Mouse (Mus musculus) forebrain, embryonic 11.5 days (tissue): ENCODE results near the gene Ust. TPM values are rescaled to one million over a fixed set of nuclear protein-coding genes. Genes with fewer than 3 reads are reported as not detected.

Source experiments
- ATAC-seq: fragments of 200-750 bp; cut with Nextera tagmentation; replicated peaks from 2 replicates; pipeline ENCODE4 v1.8.0; 2017; ENCODE audit warnings: moderate TSS enrichment; ENCODE audit not compliant: low FRiP score
- DNase-seq: peaks from one replicate; pipeline ENCODE4 v3.0.0-alpha.2; 2017; ENCODE audit warnings: low spot score
- H3K27ac ChIP-seq: fragments of 300-500 bp; sonication (generic); 2 replicates; pipeline ENCODE4 v1.5.1; 2014; ENCODE audit warnings: low read depth, low read length
- H3K27me3 ChIP-seq: fragments of 300-500 bp; sonication (generic); 2 replicates; pipeline ENCODE4 v1.6.1; 2014; ENCODE audit warnings: mild to moderate bottlenecking, low read length, mixed read lengths; ENCODE audit not compliant: control insufficient read depth, insufficient read depth
- H3K36me3 ChIP-seq: fragments of 300-500 bp; sonication (generic); 2 replicates; pipeline ENCODE4 v1.6.1; 2014; ENCODE audit warnings: mild to moderate bottlenecking, low read length, moderate library complexity, mixed read lengths; ENCODE audit not compliant: control insufficient read depth, insufficient read depth
- H3K4me1 ChIP-seq: fragments of 300-500 bp; sonication (generic); replicated peaks from 2 replicates; pipeline ENCODE4 v1.6.1; 2014; ENCODE audit warnings: low read length, mixed read lengths; ENCODE audit not compliant: control insufficient read depth, insufficient read depth
- H3K4me2 ChIP-seq: fragments of 300-500 bp; sonication (generic); 2 replicates; pipeline ENCODE4 v1.6.1; 2014; ENCODE audit warnings: low read depth, mild to moderate bottlenecking, low read length, moderate library complexity, mixed read lengths; ENCODE audit not compliant: severe bottlenecking
- H3K4me3 ChIP-seq: fragments of 300-500 bp; sonication (generic); 2 replicates; pipeline ENCODE4 v1.5.1; 2014; ENCODE audit warnings: low read depth, low read length
- H3K9ac ChIP-seq: fragments of 300-500 bp; sonication (generic); 2 replicates; pipeline ENCODE4 v1.6.1; 2014; ENCODE audit warnings: low read length
- H3K9me3 ChIP-seq: fragments of 300-500 bp; sonication (generic); 2 replicates; pipeline ENCODE4 v1.6.1; 2016; ENCODE audit warnings: low read length, mixed read lengths; ENCODE audit not compliant: control insufficient read depth
- WGBS: fragments of 180-500 bp; shearing (Covaris S2); extraction: QIAGEN DNeasy Blood & Tissue Kit; methylation state at CpG from one replicate; pipeline ENCODE4 v1.1.7; 2014; 5-methylcytosine and 5-hydroxymethylcytosine counted together
- polyA plus RNA-seq: library from polyadenylated mRNA; unstranded; fragments of >200 nt; fragmentation: Nextera tagmentation; extraction: Ambion mirVana; gene quantifications from 2 replicates; pipeline ENCODE4 v1.2.1, GENCODE M21; 2014

Ust gene
- polyA plus RNA-seq, 1 experiment from 2014 or later, result 3.4 TPM

DNA sequence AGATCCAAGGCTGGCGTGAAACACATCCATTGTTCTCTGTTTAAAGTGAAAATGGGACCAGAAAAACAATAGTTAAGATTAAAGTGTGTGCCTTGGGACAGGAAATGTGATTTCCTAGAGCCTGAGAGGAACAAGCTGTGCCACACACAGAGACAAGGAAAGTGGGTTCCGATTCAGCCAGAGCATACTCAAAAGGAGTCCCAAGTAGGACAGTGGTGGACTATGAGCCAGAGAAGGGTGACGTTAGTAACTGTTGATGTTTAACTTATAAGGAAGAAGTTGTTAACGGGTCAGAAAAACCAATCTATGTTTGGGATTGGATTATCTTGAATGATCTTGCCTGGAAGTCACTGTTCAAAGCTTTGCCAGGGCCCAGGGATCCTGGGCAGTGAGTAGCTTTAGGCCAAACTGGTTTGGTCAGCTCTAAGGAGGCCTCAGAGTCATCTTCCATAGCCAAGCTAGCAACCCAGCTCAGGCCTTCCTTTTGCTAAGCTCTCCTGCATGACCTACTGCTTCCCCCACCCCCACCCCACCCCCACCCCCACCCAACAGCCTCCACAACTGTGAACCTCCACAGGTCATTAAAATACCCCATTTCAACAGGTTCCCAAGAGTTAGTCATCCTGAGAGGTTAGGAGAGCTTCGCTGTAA, 329.2 kb downstream of the Ust start:
- no peaks in the 10 kb centered on the region for H3K36me3 ChIP-seq
- no peak for DNase-seq

DNA sequence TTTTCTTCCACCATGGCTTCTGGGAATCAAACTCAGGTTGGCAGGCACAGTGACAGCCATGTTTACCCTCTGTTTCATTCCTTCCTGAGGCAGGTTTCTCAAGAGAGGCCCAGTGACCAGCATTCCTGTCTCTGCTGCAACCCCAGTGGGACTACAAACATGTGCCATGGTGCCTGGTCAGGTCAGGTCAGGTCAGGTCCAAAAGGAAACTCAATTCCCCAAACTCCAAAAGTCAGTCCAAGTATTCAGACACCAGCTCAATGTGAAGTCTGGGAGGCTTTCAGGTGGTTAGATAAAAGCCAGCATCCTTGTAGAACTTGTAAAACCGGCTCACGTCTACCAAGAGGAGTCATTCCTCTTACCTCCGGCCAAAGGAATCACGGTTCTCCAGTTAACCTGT, 333.0 kb downstream of the Ust start:
- Histone ChIP-seq H3K27me3 (no peaks in the 10 kb centered on the region), H3K27ac (no peak overlapping the region), H3K4me3 (no peak overlapping the region), H3K36me3 (no peaks in the 10 kb centered on the region), H3K4me1 (no peaks in the 10 kb centered on the region), H3K9me3 (no peaks in the 10 kb centered on the region), H3K4me2 (no peak overlapping the region), H3K9ac (no peak overlapping the region)
- WGBS, result 87% methylated on average over 4 of the region's 4 CpGs
- ATAC-seq, result no peak
- DNase-seq, result no peak

More for the DNA sequence above, 329.2 kb downstream of the Ust start:
- Histone ChIP-seq H3K4me2 (no peak overlapping the region), H3K9me3 (no peaks in the 10 kb centered on the region), H3K27ac (no peak overlapping the region), H3K4me1 (no peaks in the 10 kb centered on the region), H3K9ac (no peak overlapping the region), H3K27me3 (no peaks in the 10 kb centered on the region), H3K4me3 (no peak overlapping the region)
- ATAC-seq, result no peak
- 83% methylated on average over 5 of the region's 5 CpGs for WGBS

DNA sequence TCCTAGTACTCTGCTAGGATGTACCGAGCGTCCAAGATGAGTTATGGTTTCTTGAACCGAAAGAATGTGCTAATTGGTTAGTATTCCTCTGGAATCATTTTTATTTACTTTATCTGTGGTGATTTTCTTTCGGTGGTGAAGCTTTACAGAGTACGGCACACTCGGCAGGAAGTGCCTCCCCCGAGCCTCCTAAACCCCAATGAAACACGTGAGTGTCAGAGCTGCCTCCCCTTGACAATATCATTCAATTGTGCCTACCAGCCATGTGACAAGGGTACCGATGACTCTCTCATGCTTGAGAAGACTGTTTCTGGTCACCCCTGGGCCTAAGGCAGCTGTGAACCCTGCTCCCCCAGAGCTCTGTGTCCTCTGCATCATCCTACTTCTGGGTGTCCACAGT, 333.9 kb downstream of the Ust start:
- H3K9ac ChIP-seq, result no peak overlapping the region
- H3K4me2 ChIP-seq, result no peak overlapping the region
- H3K4me3 ChIP-seq, result no peak overlapping the region
- H3K36me3 ChIP-seq, result no peaks in the 10 kb centered on the region
- H3K4me1 ChIP-seq, result no peaks in the 10 kb centered on the region
- no peaks in the 10 kb centered on the region for H3K9me3 ChIP-seq
- 87% methylated on average over 9 of the region's 9 CpGs for WGBS
- H3K27me3 ChIP-seq, result no peaks in the 10 kb centered on the region
- no peak for DNase-seq
- no peak overlapping the region for H3K27ac ChIP-seq
- no peak for ATAC-seq

DNA sequence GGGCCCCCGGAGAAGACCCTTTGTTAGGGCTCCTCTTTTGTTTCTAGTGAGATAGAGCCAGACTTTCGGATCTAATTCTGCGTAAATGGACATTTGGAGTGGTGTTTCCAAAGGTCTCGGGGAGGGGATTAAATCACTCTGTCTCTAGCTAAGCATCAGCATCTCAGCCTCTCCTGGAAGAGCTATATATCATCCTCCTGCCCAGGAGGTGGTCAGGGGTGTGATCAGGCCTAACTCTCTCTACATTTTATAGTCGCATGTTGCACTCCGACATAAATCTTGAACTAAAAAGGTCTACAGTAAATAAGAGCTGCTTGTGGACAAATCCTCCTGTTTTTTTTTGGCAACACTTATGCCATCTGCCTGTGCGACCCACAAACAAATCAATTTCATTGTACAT, 335.5 kb downstream of the Ust start:
- Histone ChIP-seq H3K4me3 (no peak overlapping the region), H3K4me2 (no peak overlapping the region), H3K9me3 (no peaks in the 10 kb centered on the region), H3K27me3 (no peaks in the 10 kb centered on the region), H3K36me3 (no peaks in the 10 kb centered on the region), H3K4me1 (no peaks in the 10 kb centered on the region), H3K9ac (no peak overlapping the region), H3K27ac (no peak overlapping the region)
- ATAC-seq (no peak), DNase-seq (no peak)
- 71% methylated on average over 7 of the region's 7 CpGs for WGBS

DNA sequence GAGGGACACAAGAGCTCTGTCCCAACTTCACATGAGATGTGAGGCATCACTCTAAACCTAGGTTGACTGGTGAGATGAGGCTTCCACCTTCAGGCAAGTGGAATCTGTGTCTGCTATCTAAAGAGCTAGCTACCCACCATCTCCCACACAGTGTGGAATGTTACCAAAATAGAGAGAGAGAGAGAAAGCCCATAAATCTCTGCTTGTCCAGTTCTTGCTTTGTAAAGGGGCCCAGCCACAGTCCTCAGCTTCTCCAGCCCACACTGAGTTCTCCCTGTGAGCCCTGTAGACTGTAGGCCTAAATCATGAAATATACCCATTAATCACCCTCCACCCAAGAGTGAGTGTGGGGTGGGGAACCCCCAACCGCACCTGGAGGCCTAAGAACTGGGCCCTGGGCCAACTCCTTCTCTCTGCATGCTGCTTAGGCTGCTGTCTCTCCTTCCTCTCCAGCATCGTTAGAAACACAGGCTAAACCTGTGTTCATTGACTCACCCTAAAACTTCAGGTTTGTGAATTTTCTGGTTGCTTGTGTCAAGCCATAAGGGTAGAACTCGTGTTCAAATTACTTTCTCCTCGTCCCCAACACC, 336.9 kb downstream of the Ust start:
- 0 out of 2 replicates have a peak, but pooled peaks cover 2% of the 10 kb centered on the region for H3K4me1 ChIP-seq
- no peak overlapping the region for H3K4me2 ChIP-seq
- H3K9me3 ChIP-seq, result no peaks in the 10 kb centered on the region
- no peaks in the 10 kb centered on the region for H3K27me3 ChIP-seq
- H3K9ac ChIP-seq, result no peak overlapping the region
- no peak overlapping the region for H3K4me3 ChIP-seq
- H3K27ac ChIP-seq, result no peak overlapping the region
- H3K36me3 ChIP-seq, result no peaks in the 10 kb centered on the region
- no peak for ATAC-seq
- WGBS, result 92% methylated on average over 4 of the region's 4 CpGs
- DNase-seq, result no peak

DNA sequence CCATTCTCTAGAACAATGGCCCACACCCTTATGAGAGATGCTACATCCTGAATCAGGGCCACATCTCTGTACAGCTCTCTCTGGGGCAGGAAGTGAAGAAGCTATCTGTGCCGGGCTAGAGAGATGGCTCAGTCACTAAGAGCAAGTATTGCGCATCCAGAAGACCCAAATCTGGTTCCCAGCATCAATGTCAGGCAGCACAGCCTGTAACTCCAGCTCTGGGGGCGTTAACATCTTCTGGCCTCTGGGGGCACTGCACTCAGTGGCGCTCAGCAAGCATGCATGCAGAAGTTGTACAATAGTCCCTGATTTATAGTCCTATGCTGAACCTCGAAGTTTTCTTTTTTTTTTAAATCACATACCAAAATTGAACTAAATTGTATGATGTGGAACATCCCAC, 341.0 kb downstream of the Ust start:
- DNase-seq (no peak), ATAC-seq (no peak)
- Histone ChIP-seq H3K4me2 (no peak overlapping the region), H3K36me3 (no peaks in the 10 kb centered on the region), H3K9ac (no peak overlapping the region), H3K4me1 (0 out of 2 replicates have a peak, but pooled peaks cover 4% of the 10 kb centered on the region), H3K4me3 (no peak overlapping the region), H3K27ac (no peak overlapping the region), H3K27me3 (no peaks in the 10 kb centered on the region), H3K9me3 (no peaks in the 10 kb centered on the region)
- 74% methylated on average over 5 of the region's 5 CpGs for WGBS

DNA sequence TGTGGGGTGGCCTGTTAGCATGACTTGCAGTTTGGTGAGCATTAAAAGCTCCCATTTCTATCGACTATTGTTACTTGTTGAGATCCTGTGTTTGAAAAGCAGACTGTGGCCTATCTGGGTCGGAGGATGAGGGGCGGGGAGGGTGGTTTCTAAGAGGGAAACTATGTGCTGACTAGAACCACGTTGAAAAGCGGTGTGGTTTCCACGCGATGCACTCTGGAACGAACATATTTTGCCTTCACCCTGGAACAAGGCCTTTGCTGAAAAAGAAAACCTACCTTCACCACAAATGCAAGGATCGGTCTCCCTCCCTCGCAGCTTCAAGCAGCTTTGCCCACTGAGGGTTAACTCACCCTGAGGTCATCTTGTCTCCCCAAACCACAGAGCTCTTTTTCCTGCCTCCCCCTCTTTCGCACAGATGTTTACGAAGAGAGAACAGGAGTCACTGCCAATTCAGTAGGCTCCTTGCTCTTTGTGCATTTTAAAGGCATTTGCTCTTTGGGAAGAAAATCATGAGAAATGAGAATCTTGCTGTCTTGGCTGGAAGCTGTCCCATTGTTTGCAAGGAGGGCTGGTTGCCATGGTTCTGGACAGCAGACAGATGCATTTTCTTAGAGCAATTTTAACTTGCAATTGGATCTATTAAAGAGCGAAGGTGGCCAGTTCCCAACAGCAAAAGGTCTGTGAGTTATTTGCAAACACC, 342.1 kb downstream of the Ust start:
- 65% methylated on average over 13 of the region's 13 CpGs for WGBS
- DNase-seq (no peak), ATAC-seq (no peak)
- no peak overlapping the region for H3K4me3 ChIP-seq
- no peak overlapping the region for H3K9ac ChIP-seq
- no peaks in the 10 kb centered on the region for H3K27me3 ChIP-seq
- H3K27ac ChIP-seq, result no peak overlapping the region
- H3K4me2 ChIP-seq, result no peak overlapping the region
- no peaks in the 10 kb centered on the region for H3K36me3 ChIP-seq
- H3K9me3 ChIP-seq, result no peaks in the 10 kb centered on the region
- H3K4me1 ChIP-seq, result 0 out of 2 replicates have a peak, but pooled peaks cover 4% of the 10 kb centered on the region

DNA sequence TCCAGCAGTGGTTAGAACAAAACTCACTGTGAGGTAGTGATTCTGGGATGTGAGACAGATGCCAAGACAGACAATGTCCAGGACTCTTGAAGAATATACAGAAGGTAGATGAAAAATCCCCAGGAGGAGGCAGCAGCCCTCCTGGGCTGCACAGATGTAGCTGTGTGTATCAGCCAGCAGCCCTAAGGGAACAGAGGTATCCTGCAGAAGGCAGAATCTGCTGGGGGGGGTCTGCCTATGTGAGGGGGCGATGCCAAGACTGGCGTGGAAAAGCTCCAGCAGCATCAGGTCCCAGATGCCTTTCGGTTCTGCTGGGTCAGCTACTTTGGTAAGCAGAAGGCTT, 342.6 kb downstream of the Ust start:
- H3K36me3 ChIP-seq, result no peaks in the 10 kb centered on the region
- ATAC-seq (no peak; the same call in 1 of the 2 replicates), DNase-seq (no peak)
- H3K4me1 ChIP-seq, result 0 out of 2 replicates have a peak, but pooled peaks cover 4% of the 10 kb centered on the region
- 87% methylated on average over 3 of the region's 3 CpGs for WGBS
- H3K27me3 ChIP-seq, result no peaks in the 10 kb centered on the region
- H3K27ac ChIP-seq, result no peak overlapping the region
- H3K4me3 ChIP-seq, result no peak overlapping the region
- no peak overlapping the region for H3K4me2 ChIP-seq
- H3K9ac ChIP-seq, result no peak overlapping the region
- H3K9me3 ChIP-seq, result no peaks in the 10 kb centered on the region
